Mouse (Mus musculus) kidney, postnatal 10 days (tissue): Measurements from ENCODE around the gene Mgat5.

Experiments used
- DNase-seq: peaks from one replicate; pipeline ENCODE4 v3.0.0; 2021; ENCODE audit warnings: mixed read lengths

The Mgat5 gene

DNA sequence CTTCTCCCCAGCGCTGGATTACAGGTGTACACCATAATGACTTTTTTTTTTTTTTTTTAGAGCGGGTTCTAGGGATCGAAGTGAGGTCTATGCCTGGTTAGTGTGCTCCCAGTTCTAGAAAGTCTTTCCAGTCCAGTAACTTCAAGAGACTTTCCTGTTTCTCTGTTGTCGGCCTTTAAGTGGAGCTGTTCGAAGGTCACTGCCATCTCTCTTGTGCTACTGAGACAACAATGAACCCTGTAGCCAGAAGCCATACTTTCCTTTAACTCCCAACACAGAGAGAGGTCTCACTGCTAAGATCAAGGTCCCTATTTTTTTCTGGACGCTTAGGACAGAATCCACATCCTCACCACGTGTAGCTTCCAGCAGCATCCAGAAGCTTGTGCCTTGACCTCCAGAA, 13.4 kb downstream of the Mgat5 start:
- no peak for DNase-seq

DNA sequence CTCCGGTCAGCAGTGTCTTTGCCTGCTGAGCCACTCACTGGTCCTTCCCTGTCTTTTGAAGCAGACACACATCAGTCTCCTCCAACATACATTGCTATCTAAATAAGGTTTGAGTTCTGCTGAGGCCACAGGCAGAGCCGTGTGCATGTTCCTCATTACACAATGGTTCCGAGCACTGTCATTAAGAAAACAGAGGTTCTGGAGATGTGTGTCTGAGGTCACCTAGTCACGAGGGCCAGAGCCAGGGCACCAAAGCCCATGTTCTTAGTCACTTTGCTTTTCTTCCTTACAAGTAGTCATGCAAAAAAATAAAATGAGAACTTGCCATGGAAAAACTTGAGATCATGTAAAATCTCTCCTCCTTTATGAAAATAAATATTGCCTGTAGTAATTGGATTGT, 14.3 kb downstream of the Mgat5 start:
- no peak for DNase-seq

DNA sequence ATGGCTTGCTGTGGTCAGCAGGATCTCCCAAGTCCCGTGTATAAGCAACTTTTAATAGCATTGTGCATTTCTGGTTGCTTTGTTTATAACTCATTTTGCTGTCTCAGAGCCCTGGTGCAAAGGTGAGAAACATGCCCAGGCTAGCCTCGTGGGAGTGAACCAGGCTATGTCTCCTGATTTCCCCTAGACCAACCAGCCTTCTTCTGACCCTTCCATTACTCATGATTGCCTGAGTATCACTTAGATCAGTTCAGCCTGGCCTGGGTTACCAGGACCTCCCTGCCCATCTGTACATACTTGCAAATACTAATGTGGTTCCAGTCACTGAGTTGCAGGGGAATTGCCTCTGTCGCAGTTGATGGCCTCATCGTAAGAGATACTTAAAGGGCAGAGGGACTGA, 14.8 kb downstream of the Mgat5 start:
- no peak for DNase-seq

DNA sequence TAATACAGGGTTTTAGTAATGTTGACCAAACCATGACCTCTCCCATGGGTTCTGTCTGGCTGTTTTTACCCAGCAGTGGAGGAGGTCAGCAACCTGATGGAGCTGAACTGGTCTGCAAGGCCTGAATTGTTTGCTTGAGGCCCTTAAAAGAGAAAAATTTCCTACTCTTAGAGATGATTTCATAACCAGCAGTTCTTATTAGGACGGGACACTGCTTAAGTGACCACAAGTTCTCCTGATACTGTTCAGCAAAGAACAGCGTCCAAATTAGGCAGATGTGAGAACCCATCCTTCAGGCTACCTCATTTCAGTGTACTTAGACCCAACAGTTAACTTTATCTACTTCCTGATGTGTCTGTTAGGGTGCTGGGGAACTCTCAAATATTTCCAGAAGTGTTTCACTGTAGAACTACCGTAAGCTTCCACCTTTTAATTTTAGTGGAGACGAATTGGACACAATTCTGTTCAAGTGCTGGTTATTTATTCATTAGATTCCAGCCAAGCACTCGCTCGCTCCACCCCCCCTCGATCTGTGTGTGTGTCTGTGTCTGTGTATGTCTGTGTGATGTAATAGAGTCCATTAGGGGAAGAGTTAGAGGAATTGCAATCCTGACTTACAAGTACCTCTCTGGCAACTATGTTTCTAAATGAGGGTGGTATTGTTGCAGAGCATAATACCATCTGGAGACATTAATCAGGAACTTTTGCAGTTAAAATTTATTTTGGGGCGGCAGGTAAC, 17.4 kb downstream of the Mgat5 start:
- DNase-seq = no peak

DNA sequence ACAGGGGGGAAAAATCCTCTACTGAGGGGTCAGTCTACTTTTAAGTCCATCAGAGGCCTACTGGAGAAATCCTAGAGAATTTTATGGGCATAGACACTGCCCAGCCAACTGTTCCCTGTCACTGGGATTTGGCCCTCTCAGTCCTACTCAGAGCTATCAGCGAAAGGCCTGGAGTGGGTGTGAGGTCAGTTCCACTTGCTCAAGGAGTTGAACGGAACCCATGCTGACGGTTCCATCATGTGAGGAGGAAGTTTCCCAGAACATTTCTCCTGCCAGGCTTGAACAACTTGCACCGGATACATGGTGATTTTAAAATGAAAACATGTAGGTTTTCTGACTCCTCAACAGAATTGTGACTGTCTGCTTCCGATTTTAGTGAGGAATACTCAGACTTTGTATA, 20.2 kb downstream of the Mgat5 start:
- DNase-seq = no peak

DNA sequence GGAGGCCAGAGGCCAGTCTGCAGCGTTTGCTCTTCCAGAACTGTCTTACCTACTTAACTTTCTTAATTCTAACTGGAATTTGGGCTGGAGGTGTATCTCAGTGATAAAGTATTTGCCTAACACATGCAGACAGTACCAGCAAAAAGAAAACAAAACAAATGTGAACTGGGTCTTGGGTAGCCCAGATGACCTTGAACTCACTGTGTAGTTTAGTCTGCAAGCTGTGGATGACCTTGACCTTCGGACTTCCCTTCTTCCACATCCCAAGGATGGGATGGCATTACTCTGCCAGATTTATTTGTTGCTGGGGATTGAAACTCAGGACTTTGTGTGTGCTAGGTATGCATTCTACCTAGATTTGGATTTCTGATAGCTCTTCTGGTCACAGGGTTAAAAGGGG, 24.2 kb downstream of the Mgat5 start:
- no peak for DNase-seq

DNA sequence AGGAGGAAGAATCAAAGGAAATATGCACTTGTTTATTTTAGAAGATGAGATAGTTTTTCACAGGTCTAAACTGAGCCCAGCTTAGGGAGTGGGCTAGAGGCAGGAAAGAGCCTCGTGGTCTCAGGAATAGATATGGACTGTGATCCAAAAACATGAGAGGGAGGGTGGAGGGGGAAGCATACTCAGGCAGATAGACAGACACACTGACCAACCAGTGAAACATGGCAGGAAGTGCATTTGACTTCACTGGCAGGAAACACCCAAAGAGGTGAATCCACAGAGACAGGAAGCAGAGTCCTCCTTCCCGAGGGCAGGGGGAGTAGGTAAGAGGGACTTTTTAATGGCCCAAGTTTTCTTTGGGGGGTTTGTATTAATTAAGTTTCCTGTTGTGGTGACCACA, 25.7 kb downstream of the Mgat5 start:
- DNase-seq = peak; percentile 29

DNA sequence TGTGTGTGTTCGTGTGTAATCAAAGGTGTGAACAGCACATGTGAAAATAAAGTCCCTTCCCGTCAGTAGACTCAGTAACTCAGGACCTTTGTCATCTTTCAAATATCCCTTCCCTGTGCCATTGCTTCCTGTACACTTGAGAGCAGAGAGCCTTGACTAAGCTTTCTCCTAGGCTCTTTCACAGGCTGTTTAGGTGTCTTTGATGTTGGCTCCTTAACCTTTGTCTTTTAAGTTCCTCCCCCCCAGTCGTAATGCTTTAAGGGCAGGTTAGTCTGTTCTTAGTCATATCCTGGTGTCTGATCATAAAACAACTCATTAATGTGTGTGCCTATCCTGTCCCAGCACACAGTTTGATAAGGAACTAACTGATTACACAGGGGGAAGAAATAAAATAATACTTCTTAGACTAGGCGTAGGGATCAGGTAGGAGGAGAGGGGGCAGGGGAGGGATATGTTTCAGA, 28.4 kb downstream of the Mgat5 start:
- no peak for DNase-seq

DNA sequence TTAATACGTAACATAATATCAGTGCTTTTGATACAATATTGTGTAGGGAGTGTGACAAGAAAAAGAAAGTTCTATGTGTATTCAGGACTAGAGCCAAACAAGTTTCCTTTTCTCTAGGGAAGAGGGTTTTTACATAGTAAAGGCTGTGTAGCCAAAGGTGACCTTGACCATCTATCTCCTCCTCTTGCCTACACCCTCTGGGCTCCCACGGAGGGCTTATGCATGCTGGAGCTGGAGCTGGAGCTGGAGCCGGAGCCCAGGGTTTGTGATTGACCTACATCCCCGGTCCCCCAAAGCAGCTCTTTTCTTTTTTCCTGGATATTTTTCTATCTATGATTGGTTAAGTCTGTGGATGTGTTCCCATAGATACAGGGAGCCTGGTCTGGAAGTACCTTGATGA, 30.3 kb downstream of the Mgat5 start:
- DNase-seq = no peak

DNA sequence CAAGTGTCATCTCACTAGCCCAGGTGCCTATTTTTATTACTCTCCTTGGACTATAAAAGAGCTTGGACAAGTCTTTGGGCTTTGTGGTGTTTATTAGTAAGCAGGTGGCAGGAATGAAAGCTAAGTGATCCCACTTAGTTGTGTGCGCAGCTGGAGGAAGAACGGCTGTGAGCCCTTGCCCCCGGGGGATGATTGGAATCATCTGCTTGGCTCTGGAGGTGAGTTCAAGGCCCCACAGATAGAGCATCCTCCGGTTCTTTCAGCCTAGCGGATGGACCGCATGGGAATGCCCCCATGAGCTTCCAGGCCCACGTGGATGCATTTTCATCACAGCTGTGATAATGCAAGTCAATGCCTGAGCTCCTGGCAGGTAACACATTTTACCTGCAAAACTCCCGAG, 31.6 kb downstream of the Mgat5 start:
- DNase-seq = no peak

DNA sequence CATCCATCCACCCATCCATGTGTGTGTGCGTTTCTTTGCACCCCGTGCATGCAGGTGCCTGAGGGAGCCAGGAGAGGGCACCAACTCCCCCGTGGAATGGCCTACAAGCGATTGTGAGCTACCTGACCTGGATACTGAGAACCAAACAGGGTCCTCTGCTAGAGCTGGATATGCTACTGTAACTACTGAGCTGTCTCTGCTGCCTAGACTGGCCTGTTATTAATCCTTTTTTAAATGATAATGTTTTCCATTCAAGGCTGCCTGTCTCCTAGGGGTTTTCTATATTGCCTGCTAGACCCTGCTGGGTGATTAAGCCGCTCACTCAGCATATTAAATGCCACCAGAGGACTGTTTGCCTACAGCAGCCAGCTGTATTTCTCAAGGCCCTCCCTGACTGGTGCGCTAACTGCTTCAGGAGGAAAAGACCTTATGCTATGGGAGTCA, 34.1 kb downstream of the Mgat5 start:
- no peak for DNase-seq

DNA sequence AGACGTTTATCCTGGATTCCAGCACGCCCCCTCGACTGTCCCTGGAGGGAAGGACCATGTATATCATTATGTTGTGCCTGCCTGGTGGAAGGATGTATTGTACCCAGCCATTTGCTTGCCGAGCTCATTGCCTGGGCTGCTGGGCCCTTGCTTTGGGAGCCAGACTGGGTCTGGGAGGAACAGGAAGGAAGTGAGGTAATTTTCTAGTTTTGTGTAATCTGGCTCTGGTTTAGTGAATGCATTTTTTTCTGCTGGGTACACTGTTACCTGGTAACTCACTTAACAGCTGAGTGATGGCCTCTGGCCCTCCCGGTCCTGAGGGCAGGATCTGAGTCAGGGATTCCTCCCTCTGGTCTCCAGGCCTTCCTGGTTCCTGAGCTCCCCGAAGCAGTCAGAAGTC, 35.1 kb downstream of the Mgat5 start:
- DNase-seq = no peak

DNA sequence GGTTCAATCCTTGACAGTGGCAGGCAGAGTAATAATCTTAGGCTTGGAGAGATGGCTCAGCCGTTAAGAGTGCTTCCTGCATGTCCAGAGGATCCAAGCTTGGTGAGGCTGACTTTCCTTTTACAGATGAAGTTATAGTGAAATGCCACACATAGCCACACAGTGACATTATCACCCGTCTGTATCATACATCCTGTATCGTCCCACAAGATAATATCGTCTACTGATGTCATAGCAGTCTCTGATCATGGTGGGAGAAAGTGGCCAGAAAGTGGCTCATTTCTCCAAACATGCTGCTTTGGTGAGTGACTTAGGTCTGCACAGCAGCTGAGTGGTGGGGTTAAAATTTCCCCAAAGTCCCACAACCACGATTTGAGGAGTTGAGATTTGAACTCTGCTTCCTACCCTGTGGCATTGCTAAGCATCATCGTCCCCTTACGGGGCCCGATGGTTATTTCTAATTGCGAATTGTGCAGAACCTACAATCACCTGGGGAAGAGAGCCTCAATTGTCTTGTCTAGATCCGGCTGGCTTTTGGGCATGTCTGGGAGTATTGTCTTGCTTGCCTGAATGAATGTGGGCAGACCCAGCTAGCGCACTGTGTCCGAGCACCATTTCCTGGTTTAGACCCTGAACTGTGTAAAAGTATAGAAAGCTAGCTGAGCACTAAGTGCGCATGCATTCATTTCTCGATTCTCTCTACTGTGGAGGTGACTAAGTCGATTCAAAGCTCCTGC, 37.5 kb downstream of the Mgat5 start:
- DNase-seq = no peak

DNA sequence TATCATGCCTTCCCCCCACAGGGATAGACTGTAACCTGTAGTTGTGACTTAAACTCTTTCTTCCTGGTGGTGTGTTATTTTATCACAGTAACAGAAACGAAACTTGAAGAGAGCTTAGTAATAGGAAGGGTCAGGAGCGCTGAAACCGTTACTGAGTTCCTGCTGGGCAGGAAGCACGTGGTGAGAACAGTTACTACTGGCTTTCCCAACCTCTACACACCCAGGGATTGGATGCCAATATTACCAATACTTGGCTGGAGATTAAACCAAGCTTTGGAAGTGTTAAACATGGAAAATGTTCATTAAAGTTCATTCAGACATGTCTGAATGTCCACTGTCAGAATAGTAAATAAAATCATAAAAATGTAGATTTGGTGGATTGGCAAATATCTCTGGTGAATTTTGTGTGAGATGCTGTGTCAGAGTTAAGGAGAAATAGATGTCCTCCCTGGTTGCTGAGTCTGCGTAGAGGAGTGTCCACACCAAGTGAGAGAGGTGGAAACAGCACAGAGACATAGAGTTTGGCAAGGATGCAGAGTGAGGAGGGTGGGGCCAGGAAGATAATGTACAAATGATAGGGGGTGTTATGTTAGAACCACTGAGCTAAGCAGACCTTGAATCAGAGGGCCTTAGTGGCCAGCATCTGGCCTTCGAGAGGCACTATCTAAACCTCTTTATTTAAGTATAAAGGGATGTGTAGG, 38.2 kb downstream of the Mgat5 start:
- DNase-seq = no peak

DNA sequence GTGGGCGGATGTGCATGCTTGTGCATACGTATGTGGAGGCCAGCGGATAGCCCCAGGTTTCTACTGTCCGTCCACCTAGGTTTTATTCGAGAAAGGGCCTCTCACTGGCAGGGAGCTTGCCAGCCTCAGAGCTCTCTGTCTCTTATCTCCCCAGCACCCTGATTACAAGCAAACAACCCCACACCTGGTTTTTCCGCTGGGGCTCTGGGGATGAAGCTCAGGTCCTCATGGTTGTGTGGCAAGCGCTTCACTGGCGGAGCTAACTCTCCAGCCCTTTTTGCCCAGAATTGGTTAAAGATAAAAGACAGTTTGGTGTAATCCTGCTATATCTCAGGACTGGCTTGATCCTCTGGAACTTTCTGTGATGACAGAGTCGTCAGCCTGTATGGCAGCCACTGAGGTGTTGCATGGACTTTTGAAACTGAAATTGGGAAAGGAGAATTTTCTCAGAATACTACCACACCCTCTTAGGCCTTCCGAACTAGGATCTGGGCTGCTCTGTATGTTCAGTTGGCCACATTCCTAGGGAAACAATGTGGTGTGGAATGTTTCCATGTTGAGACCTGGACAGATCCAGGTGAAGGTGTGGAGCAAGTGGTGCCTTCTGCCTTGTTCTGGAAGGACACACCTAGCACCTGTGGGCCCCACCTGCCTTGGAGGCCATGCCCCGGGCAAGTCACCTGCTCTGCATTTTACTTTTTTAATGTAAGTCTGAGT, 39.4 kb downstream of the Mgat5 start:
- DNase-seq = no peak

DNA sequence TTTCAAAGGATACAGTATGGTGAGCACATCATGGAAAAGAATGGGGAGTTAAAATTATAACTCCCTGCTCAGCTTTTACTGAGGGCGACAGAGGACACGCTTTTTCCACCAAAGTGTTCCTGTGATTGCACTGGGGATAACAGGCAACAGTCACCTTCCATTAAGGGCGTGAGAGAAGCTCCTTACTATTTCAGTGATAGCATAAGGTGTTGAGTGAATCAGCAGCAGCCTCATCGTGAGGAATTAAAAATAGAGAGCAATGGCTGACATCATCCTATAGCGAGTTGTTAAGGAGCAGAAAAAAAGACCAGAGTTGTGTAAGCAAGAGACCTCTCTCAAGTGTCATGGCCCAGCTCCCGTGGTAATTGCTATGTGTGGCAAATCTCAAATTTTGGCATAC, 41.3 kb downstream of the Mgat5 start:
- no peak for DNase-seq

DNA sequence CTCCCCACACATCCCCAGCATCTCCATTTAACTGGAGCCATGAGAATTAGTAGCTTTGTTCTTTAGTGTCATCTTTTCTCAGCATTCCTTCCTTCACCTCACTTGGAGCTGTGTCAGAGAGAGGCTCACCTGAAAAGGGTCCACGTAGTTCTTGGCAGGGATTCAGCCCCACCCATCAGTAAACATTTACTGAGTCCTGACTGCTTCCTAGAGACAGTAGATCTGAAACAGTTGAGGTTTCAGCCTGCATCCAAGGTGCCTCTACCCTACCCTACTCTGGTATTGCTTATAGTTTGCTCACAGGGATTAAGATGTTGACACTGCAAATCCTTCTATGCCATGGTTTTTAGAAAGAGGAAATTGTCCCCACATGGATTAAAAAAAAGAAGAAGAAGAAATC, 43.6 kb downstream of the Mgat5 start:
- peak; percentile 54 for DNase-seq

DNA sequence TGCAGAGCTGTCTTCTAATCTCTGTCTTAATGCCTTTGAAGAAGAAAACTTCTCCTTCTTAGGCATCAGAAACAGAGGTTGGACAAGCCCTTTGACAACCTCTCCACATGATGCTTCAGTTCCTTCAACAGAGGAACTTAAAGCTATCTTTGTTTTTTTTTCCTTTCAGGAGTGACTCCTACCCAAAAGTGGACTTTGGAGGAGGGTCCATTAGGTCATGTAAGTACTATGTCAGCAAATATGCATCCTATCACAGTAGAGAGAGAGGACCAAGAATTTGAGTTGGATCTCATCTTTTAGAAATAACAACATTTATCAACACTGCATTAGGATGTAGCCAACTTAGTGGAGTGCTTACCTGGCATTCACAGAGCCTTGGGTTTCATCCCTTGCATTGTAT, 44.8 kb downstream of the Mgat5 start:
- no peak for DNase-seq

DNA sequence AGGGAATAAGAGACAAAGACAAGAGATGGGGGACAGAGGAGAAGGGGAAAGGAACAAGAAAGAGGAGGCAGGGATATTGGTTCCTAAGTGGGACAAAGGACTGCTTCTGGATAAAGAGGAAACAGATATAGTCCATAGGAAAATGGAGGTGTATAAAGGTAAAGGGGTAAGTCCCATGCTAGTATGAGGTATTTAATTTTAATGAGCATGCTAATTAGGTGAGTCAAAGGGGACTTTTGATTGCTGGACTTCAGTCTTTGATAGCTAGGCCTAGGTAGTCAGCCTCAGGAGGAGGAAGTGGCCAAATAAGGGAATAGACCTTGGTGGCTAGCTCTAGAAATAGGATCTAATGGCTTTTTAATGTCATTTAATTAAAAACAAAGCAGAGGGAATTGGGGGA, 45.5 kb downstream of the Mgat5 start:
- DNase-seq = no peak

DNA sequence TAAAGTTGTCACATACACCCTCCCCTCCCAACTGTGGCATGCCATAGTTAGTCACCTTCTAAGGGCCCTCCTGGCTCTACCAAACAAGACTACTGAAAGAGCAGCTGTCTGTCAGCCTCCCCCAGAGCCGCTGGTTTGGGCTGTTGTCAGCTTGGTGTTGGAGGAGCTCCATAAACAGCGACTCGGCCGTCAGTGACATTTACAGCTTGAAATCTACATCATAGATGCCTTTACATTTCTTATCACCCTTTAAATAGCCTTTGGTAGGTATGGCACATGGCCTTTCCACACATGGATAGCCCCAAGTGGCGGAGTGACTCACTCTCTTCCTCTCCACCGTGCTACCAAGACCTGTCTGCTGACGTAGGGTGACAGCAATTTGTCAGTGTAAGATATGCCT, 46.9 kb downstream of the Mgat5 start:
- DNase-seq = no peak

DNA sequence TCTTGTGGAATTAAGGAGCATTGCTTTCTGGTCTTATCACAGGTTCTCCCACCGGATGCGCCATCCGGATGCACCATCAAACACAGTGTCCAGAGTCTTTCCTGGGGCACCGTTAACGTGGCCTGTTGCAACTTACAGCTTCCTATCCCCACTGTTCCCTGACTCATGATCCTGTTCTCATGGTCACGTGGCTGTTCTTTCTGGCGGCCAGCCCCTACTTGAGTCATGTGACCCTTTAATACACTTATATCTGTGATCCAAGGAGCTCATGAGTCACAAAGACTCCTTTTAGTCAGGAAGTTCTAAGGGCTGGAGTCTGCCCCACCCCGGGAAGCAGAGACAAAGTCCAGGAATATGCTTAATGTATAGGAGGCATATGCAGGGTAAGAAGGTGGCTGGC, 52.2 kb downstream of the Mgat5 start:
- no peak for DNase-seq

DNA sequence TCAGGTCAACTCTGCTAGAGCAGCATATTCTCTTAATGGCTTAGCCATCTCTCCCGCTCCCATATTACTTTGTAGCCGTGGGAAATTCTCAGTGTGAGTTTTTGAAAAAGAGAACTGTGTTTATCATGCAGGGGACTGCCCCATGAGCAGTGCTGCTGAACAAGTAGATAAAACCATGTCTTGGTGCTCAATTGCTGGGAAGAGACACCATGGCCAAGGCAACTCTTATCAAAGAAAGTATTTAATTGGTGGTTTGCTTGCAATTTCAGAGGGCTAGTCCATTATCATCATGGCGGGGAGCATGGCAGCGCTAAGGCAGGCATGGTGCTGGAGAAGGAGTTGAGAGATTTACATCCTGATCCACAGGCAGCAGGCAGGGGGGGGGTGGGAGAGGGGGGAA, 54.9 kb downstream of the Mgat5 start:
- DNase-seq = no peak

DNA sequence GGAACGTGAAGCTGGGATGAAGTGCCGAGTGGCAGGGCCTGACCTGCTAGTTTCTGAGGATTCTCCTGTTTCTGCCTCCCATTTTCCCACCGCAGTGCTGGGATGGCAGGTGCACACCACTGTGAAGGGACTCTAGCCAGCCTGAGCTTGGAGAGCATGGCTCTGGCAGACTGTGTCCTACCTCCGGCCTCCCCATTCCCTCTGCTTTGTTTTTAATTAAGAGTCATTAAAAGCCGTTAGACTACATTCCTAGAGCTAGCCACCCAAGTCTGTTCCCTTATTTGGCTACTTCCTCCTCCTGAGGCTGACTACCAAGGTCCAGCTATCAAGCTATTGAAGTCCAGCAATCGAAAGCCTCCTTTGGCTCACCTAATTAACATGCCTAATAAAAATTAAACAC, 56.2 kb downstream of the Mgat5 start:
- DNase-seq = peak; percentile 54
